ENCODE assay signal across 16 mouse cellular contexts in genomic region chr4:58499831-58500230, GRCm38 (mm10). TPM values are rescaled to one million over a fixed set of nuclear protein-coding genes. Genes with fewer than 3 reads are reported as not detected.
DNase-seq lines count a peak whose midpoint lies in the region; ATAC-seq and TF ChIP-seq lines count a peak whose summit lies in the region.
"Had no signal": no experiment of that assay in that cellular context is flagged by ENCODE, and none has a peak within 500 bp of the region (broad histone marks: within the 10 kb centered on the region; RNA-seq: fewer than 3 reads in every experiment).

No protein-coding gene starts in this region.

- 0 out of 2 replicates have a peak overlapping the region, but pooled peaks have one; percentile 40 for H3K27ac ChIP-seq in left cerebral cortex, adult 2 months
- H3K27ac ChIP-seq in kidney, embryonic 15.5 days = no peak overlapping the region
- H3K27ac ChIP-seq: forebrain, embryonic 13.5 days; macrophage; neural tube, embryonic 12.5 days had no signal

- intact Hi-C loops in left cerebral cortex, adult 2 months (cut with DNase I) = no loop called here
- intact Hi-C loops in left cerebral cortex, postnatal 10 days (cut with DNase I) = no loop called here

- TF ChIP-seq CTCF in left cerebral cortex, adult 2 months (IDR thresholded peaks at IDR 0.05) = no peak

- peak; percentile 14 for DNase-seq in adrenal gland, adult 2 months
- DNase-seq in adrenal gland, postnatal 36 days = no peak
- no peak for DNase-seq in left cerebral cortex, adult 2 months (ENCODE audit: extremely low spot score in 1 of 2, low spot score in 2 of 2)
- no peak for DNase-seq in left cerebral cortex, postnatal 10 days (ENCODE audit: extremely low spot score in 1 of 2, low spot score in 2 of 2)
- DNase-seq in heart, adult 9 months (ENCODE audit: low spot score in 2 of 2) = peak; percentile 37 to 63
- peak; percentile 28 for DNase-seq in retina, embryonic 14.5 days (ENCODE audit: low spot score)
- DNase-seq in cerebellum, postnatal 25 days = no peak
- DNase-seq: cerebellum, postnatal 36 days; kidney, postnatal 14 days; liver had no signal

- no peak for ATAC-seq in kidney, embryonic 15.5 days (replicated peaks; ENCODE audit: low FRiP score)
- ATAC-seq: forebrain, embryonic 13.5 days; midbrain, embryonic 16.5 days had no signal

- H3K9me3 ChIP-seq in kidney, embryonic 15.5 days (replicated peaks) = no peaks in the 10 kb centered on the region
- H3K9me3 ChIP-seq: embryonic facial prominence, embryonic 13.5 days; forebrain, embryonic 13.5 days; neural tube, embryonic 12.5 days had no signal

- peaks cover 13% of the 10 kb centered on the region for H3K4me1 ChIP-seq in kidney, embryonic 15.5 days
- H3K4me1 ChIP-seq: neural tube, embryonic 12.5 days had no signal

- no peak overlapping the region for H3K4me2 ChIP-seq in kidney, embryonic 15.5 days
- H3K4me2 ChIP-seq: embryonic facial prominence, embryonic 13.5 days; forebrain, embryonic 13.5 days; neural tube, embryonic 12.5 days had no signal

- peaks cover 11% of the 10 kb centered on the region for H3K36me3 ChIP-seq in kidney, embryonic 15.5 days
- H3K36me3 ChIP-seq: neural tube, embryonic 12.5 days had no signal

- no peak overlapping the region for H3K9ac ChIP-seq in kidney, embryonic 15.5 days
- H3K9ac ChIP-seq: embryonic facial prominence, embryonic 13.5 days; forebrain, embryonic 13.5 days; neural tube, embryonic 12.5 days had no signal

- H3K4me3 ChIP-seq in left cerebral cortex, adult 2 months = no peak overlapping the region
- no peak overlapping the region for H3K4me3 ChIP-seq in kidney, embryonic 15.5 days (replicated peaks)
- H3K4me3 ChIP-seq: embryonic facial prominence, embryonic 13.5 days; forebrain, embryonic 13.5 days; neural tube, embryonic 12.5 days had no signal

- whole genome bisulfite sequencing in kidney, embryonic 15.5 days = 62% methylated on average over 3 of the region's 3 CpGs

- H3K27me3 ChIP-seq in kidney, embryonic 15.5 days = no peaks in the 10 kb centered on the region
- H3K27me3 ChIP-seq: embryonic facial prominence, embryonic 13.5 days; forebrain, embryonic 13.5 days; neural tube, embryonic 12.5 days had no signal

RNA-seq across cellular contexts. Expression of gene Lpar1, which starts 53.9 kb away (rescaled TPM):
- total RNA-seq in adrenal gland, adult 2 months (2021) = 10 to 100 TPM; 14.6 to 24.4 TPM
- 10.4 and 21.7 TPM in 2 replicates for polyA plus RNA-seq in adrenal gland, adult 2 months (2012; rRNA removed)
- 10 to 100 TPM; 15.9 to 28.0 TPM for total RNA-seq in adrenal gland, postnatal 36 days (2021)
- total RNA-seq in left cerebral cortex, adult 2 months (2021) = 10 to 100 TPM; 14.5 to 17.5 TPM
- 10 to 100 TPM in 1 of 2 experiments, 1 to 10 TPM in 1; 9.8 to 11.0 TPM for total RNA-seq in left cerebral cortex, postnatal 10 days (2021)
- 30.5 and 40.9 TPM in 2 replicates for polyA plus RNA-seq in kidney, embryonic 15.5 days (2015; fragmentation: Nextera tagmentation; extraction: Ambion mirVana)

Comparison
In these comparisons a context has a peak if more than half of its experiments do, and no peak if none do; other contexts are left out.
1. DNase-seq: peak in adrenal gland, adult 2 months (single experiment), heart, adult 9 months (2 of 2) and retina, embryonic 14.5 days (single experiment); none in adrenal gland, postnatal 36 days (0 of 2), left cerebral cortex, adult 2 months (0 of 2), left cerebral cortex, postnatal 10 days (0 of 2) and cerebellum, postnatal 25 days (0 of 2).